Mouse (Mus musculus) neural tube, embryonic 11.5 days (tissue): Measurements from ENCODE around the gene Hcn2. TPM values are rescaled to one million over a fixed set of nuclear protein-coding genes. Genes with fewer than 3 reads are reported as not detected.
"Not testable (repeated sequence)": the region's sequence is repeated elsewhere in the genome, so short reads cannot be mapped to it uniquely, and the experiment has no call there.

Source experiments
- ATAC-seq: fragments of 200-750 bp; cut with Nextera tagmentation; 2 replicates; pipeline ENCODE4 v1.8.0; 2017; ENCODE audit warnings: moderate number of reproducible peaks, mild to moderate bottlenecking, moderate TSS enrichment, moderate library complexity; ENCODE audit not compliant: insufficient read depth, low FRiP score, low TSS enrichment
- DNase-seq: peaks from one replicate; pipeline ENCODE4 v3.0.0-alpha.2; 2015; ENCODE audit warnings: low spot score
- H3K27ac ChIP-seq: fragments of 300-500 bp; sonication (generic); 2 replicates; pipeline ENCODE4 v1.5.1; 2014; ENCODE audit warnings: low read depth, mild to moderate bottlenecking, low read length
- H3K27me3 ChIP-seq: fragments of 300-500 bp; sonication (generic); 2 replicates; pipeline ENCODE4 v1.6.1; 2014; ENCODE audit warnings: mild to moderate bottlenecking, low read length, mixed read lengths; ENCODE audit not compliant: control insufficient read depth, insufficient read depth
- H3K36me3 ChIP-seq: fragments of 300-500 bp; sonication (generic); 2 replicates; pipeline ENCODE4 v1.6.1; 2014; ENCODE audit warnings: mild to moderate bottlenecking, low read length, moderate library complexity, mixed read lengths; ENCODE audit not compliant: control insufficient read depth, insufficient read depth
- H3K4me1 ChIP-seq: fragments of 300-500 bp; sonication (generic); 2 replicates; pipeline ENCODE4 v1.6.1; 2014; ENCODE audit warnings: low read length, mixed read lengths; ENCODE audit not compliant: control insufficient read depth, insufficient read depth
- H3K4me2 ChIP-seq: fragments of 300-500 bp; sonication (generic); 2 replicates; pipeline ENCODE4 v1.6.1; 2014; ENCODE audit warnings: low read depth, mild to moderate bottlenecking, moderate library complexity
- H3K4me3 ChIP-seq: fragments of 300-500 bp; sonication (generic); 2 replicates; pipeline ENCODE4 v1.5.1; 2014; ENCODE audit warnings: low read depth, low read length
- H3K9ac ChIP-seq: fragments of 300-500 bp; sonication (generic); 2 replicates; pipeline ENCODE4 v1.6.1; 2014; ENCODE audit warnings: mild to moderate bottlenecking, low read length
- H3K9me3 ChIP-seq: fragments of 300-500 bp; sonication (generic); 2 replicates; pipeline ENCODE4 v1.6.1; 2016; ENCODE audit warnings: low read length; ENCODE audit not compliant: control insufficient read depth
- WGBS: fragments of 180-500 bp; shearing (Covaris S2); extraction: QIAGEN DNeasy Blood & Tissue Kit; methylation state at CpG from one replicate; pipeline ENCODE4 v1.1.7; 2014; 5-methylcytosine and 5-hydroxymethylcytosine counted together
- polyA plus RNA-seq: library from polyadenylated mRNA; unstranded; fragments of >200 nt; fragmentation: Nextera tagmentation; extraction: Ambion mirVana; gene quantifications from 2 replicates; pipeline ENCODE4 v1.2.1, GENCODE M21; 2014

The Hcn2 gene
- polyA plus RNA-seq, 1 experiment from 2014 or later, result 0.57 TPM

- no peak overlapping the region for H3K4me3 ChIP-seq
- H3K9me3 ChIP-seq, result no peaks in the 10 kb centered on the region
- no peaks in the 10 kb centered on the region for H3K36me3 ChIP-seq
- no peak for ATAC-seq
- 92% methylated on average over 6 of the region's 6 CpGs for WGBS
- DNase-seq, result no peak
- H3K9ac ChIP-seq, result no peak overlapping the region
- no peaks in the 10 kb centered on the region for H3K4me1 ChIP-seq
- H3K27ac ChIP-seq, result no peak overlapping the region
- H3K27me3 ChIP-seq, result no peaks in the 10 kb centered on the region
- H3K4me2 ChIP-seq, result no peak overlapping the region
Measured at GRCm38 (mm10) chr10:79694379-79694655, 22.1 kb upstream of the Hcn2 start.

- DNase-seq (peak; percentile 72), ATAC-seq (no peak)
- no peak overlapping the region for H3K4me3 ChIP-seq
- no peaks in the 10 kb centered on the region for H3K4me1 ChIP-seq
- H3K36me3 ChIP-seq, result no peaks in the 10 kb centered on the region
- no peak overlapping the region for H3K4me2 ChIP-seq
- no peaks in the 10 kb centered on the region for H3K27me3 ChIP-seq
- H3K9me3 ChIP-seq, result no peaks in the 10 kb centered on the region
- 67% methylated on average over 13 of the region's 13 CpGs for WGBS
- no peak overlapping the region for H3K9ac ChIP-seq
- no peak overlapping the region for H3K27ac ChIP-seq
Measured at GRCm38 (mm10) chr10:79695231-79696128, 21.0 kb upstream of the Hcn2 start.

- H3K9me3 ChIP-seq, result no peaks in the 10 kb centered on the region
- WGBS, result 58% methylated on average over 9 of the region's 9 CpGs
- DNase-seq (no peak), ATAC-seq (no peak)
- no peaks in the 10 kb centered on the region for H3K4me1 ChIP-seq
- no peak overlapping the region for H3K27ac ChIP-seq
- H3K36me3 ChIP-seq, result no peaks in the 10 kb centered on the region
- H3K27me3 ChIP-seq, result no peaks in the 10 kb centered on the region
- H3K4me3 ChIP-seq, result no peak overlapping the region
- H3K4me2 ChIP-seq, result no peak overlapping the region
- H3K9ac ChIP-seq, result no peak overlapping the region
Measured at GRCm38 (mm10) chr10:79696129-79696651, 20.2 kb upstream of the Hcn2 start.

DNA sequence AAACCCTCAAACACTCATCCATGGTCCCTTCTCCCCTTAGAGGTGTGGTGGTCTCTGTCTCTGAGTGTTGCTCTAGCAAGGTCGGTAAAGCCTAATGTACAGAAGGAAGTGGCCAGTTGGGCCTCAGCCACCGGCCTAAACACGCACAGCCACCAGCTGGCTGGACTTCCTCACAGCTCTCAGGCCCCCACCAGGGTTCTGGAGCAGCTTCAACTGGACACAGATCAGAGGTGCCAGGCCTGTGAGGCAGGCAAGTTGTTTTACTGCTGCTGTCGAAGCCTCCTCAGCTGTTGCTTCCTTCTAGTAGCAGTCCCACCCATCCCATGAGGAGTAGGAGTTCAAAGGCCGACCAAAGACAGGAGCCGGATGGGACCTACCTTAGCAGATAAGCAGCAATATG is 18.5 kb upstream of the Hcn2 start:
- Histone ChIP-seq H3K4me3 (no peak overlapping the region), H3K9ac (no peak overlapping the region), H3K36me3 (no peaks in the 10 kb centered on the region), H3K27ac (no peak overlapping the region), H3K9me3 (no peaks in the 10 kb centered on the region), H3K27me3 (no peaks in the 10 kb centered on the region), H3K4me2 (no peak overlapping the region), H3K4me1 (no peaks in the 10 kb centered on the region)
- 83% methylated on average over 6 of the region's 6 CpGs for WGBS
- no peak for DNase-seq
- ATAC-seq, result no peak

DNA sequence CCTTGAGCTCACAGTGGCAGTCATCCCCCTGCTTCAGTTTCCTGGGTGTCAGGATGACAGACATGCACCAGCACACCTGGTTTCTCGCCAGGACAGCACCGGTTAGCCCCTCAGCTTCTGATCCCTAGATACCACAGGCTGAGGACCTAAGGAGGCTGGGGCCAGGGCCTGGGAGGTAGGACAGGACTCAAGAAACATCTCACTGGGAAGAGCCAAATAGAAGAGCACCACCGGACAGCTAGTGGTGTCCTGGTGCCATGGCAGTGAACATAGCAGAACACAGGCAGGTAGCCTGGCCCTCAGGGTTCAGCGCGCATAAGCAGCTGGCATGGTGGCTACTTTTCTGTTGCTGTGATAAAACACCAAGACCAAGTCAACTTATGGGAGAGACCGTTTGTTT is 18.0 kb upstream of the Hcn2 start:
- ATAC-seq (no peak), DNase-seq (no peak)
- H3K4me3 ChIP-seq, result no peak overlapping the region
- H3K4me2 ChIP-seq, result no peak overlapping the region
- H3K9ac ChIP-seq, result no peak overlapping the region
- no peak overlapping the region for H3K27ac ChIP-seq
- H3K27me3 ChIP-seq, result no peaks in the 10 kb centered on the region
- H3K9me3 ChIP-seq, result no peaks in the 10 kb centered on the region
- no peaks in the 10 kb centered on the region for H3K4me1 ChIP-seq
- H3K36me3 ChIP-seq, result no peaks in the 10 kb centered on the region
- 92% methylated on average over 6 of the region's 6 CpGs for WGBS

- H3K27me3 ChIP-seq, result no peaks in the 10 kb centered on the region
- no peaks in the 10 kb centered on the region for H3K9me3 ChIP-seq
- no peak overlapping the region for H3K27ac ChIP-seq
- H3K4me3 ChIP-seq, result no peak overlapping the region
- no peak overlapping the region for H3K4me2 ChIP-seq
- peaks cover 8% of the 10 kb centered on the region for H3K4me1 ChIP-seq
- no peak for DNase-seq
- no peaks in the 10 kb centered on the region for H3K36me3 ChIP-seq
- no peak for ATAC-seq
- H3K9ac ChIP-seq, result no peak overlapping the region
- WGBS, result 63% methylated on average over 7 of the region's 7 CpGs
Measured at GRCm38 (mm10) chr10:79700676-79701075, 15.8 kb upstream of the Hcn2 start.

GRCm38 (mm10) chr10:79701443-79702129 is 14.8 kb upstream of the Hcn2 start:
- DNase-seq, result no peak
- Histone ChIP-seq H3K27me3 (no peaks in the 10 kb centered on the region), H3K27ac (no peak overlapping the region), H3K4me2 (no peak overlapping the region), H3K4me3 (no peak overlapping the region), H3K36me3 (no peaks in the 10 kb centered on the region), H3K4me1 (peaks cover 15% of the 10 kb centered on the region), H3K9ac (no peak overlapping the region), H3K9me3 (no peaks in the 10 kb centered on the region)
- ATAC-seq, result no peak
- 62% methylated on average over 10 of the region's 10 CpGs for WGBS

DNA sequence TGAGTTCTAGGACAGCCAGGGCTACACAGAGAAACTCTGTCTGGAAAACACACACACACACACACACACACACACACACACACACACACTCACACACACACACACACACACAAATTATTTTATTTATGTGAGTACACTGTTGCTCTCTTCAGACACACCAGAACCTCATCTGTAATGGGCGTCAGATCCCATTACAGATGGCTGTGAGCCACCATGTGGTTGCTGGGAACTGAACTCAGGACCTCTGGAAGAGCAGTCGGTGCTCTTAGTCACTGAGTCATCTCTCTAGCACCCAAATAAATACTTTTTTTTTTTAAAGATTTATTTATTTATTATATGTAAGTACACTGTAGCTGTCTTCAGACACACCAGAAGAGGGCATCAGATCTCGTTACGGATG is 13.5 kb upstream of the Hcn2 start:
- 89% methylated on average over 3 of the region's 4 CpGs for WGBS
- ATAC-seq, DNase-seq, H3K4me3 ChIP-seq, H3K36me3 ChIP-seq, H3K27me3 ChIP-seq, H3K9me3 ChIP-seq, H3K27ac ChIP-seq, H3K4me2 ChIP-seq, H3K9ac ChIP-seq: not testable (repeated sequence)
- H3K4me1 ChIP-seq, result peaks cover 15% of the 10 kb centered on the region

GRCm38 (mm10) chr10:79703541-79703940 is 12.9 kb upstream of the Hcn2 start:
- WGBS, result 78% methylated on average over 10 of the region's 10 CpGs
- H3K4me2 ChIP-seq, result peak overlapping the region; percentile 43
- H3K4me3 ChIP-seq, result peak overlapping the region; percentile 88
- no peaks in the 10 kb centered on the region; the same call in 1 of the 2 replicates for H3K36me3 ChIP-seq
- H3K27me3 ChIP-seq, result no peaks in the 10 kb centered on the region
- no peaks in the 10 kb centered on the region for H3K9me3 ChIP-seq
- peaks cover 15% of the 10 kb centered on the region for H3K4me1 ChIP-seq
- DNase-seq (no peak), ATAC-seq (no peak)
- H3K9ac ChIP-seq, result no peak overlapping the region
- no peak overlapping the region for H3K27ac ChIP-seq
